Mouse (Mus musculus) liver, adult 2 months (tissue): ENCODE measurements around the gene Satb2. TPM values are rescaled to one million over a fixed set of nuclear protein-coding genes. Genes with fewer than 3 reads are reported as not detected.

Experiments used
- DNase-seq: peaks from one replicate; pipeline ENCODE4 v3.0.0-alpha.2; 2011; ENCODE audit warnings: low read depth, low spot score; ENCODE audit errors: extremely low read depth
- H3K27ac ChIP-seq: fragments of 200-500 bp; replicated peaks from 2 replicates; pipeline ENCODE4 v1.5.1; 2012; ENCODE audit warnings: low read depth, mild to moderate bottlenecking, control low read depth, inconsistent platforms, low read length; ENCODE audit not compliant: insufficient read depth
- H3K27me3 ChIP-seq: fragments of 200-500 bp; 2 replicates; pipeline ENCODE4 v1.6.1; 2012; ENCODE audit warnings: mild to moderate bottlenecking, moderate library complexity, low read length, inconsistent platforms; ENCODE audit not compliant: control insufficient read depth, insufficient read depth
- H3K36me3 ChIP-seq: fragments of 200-500 bp; 2 replicates; pipeline ENCODE4 v1.6.1; 2012; ENCODE audit warnings: low read length, inconsistent platforms; ENCODE audit not compliant: control insufficient read depth, insufficient read depth
- H3K4me1 ChIP-seq: fragments of 200-500 bp; 2 replicates; pipeline ENCODE4 v1.6.1; 2011; ENCODE audit warnings: low read length; ENCODE audit not compliant: control insufficient read depth, insufficient read depth
- H3K4me3 ChIP-seq: fragments of 200-500 bp; 2 replicates; pipeline ENCODE4 v1.5.1; 2011; ENCODE audit warnings: low read depth, mild to moderate bottlenecking, control low read depth, low read length, moderate library complexity; ENCODE audit not compliant: insufficient read depth
- H3K79me2 ChIP-seq: fragments of 200-500 bp; 2 replicates; pipeline ENCODE4 v1.6.1; 2012; ENCODE audit warnings: inconsistent platforms, mild to moderate bottlenecking, low read length, moderate library complexity; ENCODE audit not compliant: control insufficient read depth, insufficient read depth
- H3K9ac ChIP-seq: fragments of 200-500 bp; 2 replicates; pipeline ENCODE4 v1.6.1; 2012; ENCODE audit warnings: low read depth, mild to moderate bottlenecking, control low read depth, inconsistent platforms, low read length
- CTCF ChIP-seq: fragments of 200-500 bp; IDR thresholded peaks from 2 replicates; pipeline ENCODE4 v1.5.1; 2011; ENCODE audit warnings: low read depth, low read length, control low read depth
- POLR2A ChIP-seq: fragments of 200-500 bp; IDR thresholded peaks from 2 replicates; pipeline ENCODE4 v1.6.1; 2011; ENCODE audit warnings: low read length, control low read depth; ENCODE audit not compliant: insufficient read depth; ENCODE audit errors: extremely low read depth
- WGBS: fragments of 180-500 bp; shearing (Covaris S2); methylation state at CpG from one replicate; pipeline ENCODE4 v1.1.7; 2018; 5-methylcytosine and 5-hydroxymethylcytosine counted together
- polyA plus RNA-seq: library from polyadenylated mRNA; depleted of rRNA; stranded (reverse); fragments of >200 nt; gene quantifications from 2 replicates; pipeline ENCODE4 v1.2.3, GENCODE M21; 2012
- total RNA-seq: library from RNA; depleted of rRNA; stranded (reverse); fragments of >200 nt; gene quantifications from 2 replicates; pipeline ENCODE4 v1.2.3, GENCODE M21; 2014

Satb2 gene
- total and polyA plus RNA-seq, 2 experiments = 0.09 to 0.16 TPM

DNA sequence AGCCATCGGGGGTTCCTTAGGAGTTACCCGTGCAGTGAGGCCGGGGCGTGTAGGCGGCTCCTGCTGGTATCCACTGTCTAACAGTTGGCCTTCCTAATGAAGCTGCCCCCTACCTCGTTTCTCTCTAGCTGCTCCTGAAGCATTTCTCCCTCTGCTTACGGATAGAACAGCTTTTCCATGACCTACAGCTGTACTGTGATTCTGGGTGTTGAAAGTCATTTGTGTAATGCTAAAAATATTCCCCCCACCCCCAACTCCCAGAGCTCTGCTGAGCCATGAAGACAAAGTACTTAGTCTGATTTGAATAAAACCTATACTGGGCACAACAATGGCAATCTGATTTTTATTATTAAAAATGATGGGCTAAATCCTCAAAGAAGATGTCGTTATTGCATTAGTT, 121.2 kb downstream of the Satb2 start:
- DNase-seq = no peak
- Histone ChIP-seq H3K27me3 (no peaks in the 10 kb centered on the region), H3K36me3 (no peaks in the 10 kb centered on the region), H3K4me1 (no peaks in the 10 kb centered on the region), H3K27ac (no peak overlapping the region), H3K79me2 (no peaks in the 10 kb centered on the region), H3K9ac (no peak overlapping the region), H3K4me3 (no peak overlapping the region)
- 84% methylated on average over 8 of the region's 8 CpGs for WGBS
- TF ChIP-seq POLR2A = no peak
- no peak for TF ChIP-seq CTCF

DNA sequence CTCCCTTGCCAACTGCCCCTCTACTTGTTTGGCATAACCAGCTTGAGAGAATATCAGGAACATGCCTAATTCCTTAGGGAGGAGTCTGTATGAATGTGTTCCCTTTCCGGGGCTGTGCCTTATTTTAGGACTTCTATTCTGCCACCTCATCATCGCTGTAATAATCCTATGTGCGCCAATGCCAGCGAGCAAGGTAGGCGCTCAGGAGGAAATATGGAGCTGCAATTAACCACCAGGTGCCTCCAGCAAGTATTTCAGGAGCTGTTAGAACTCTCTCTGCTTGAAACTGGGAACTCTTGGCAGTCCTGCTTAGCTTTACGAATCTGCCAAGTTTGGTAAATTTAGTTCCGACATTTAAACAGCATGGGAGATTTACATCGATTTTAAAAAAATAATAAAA, 128.0 kb downstream of the Satb2 start:
- 94% methylated on average over 8 of the region's 8 CpGs for WGBS
- Histone ChIP-seq H3K27ac (no peak overlapping the region), H3K9ac (no peak overlapping the region), H3K4me3 (no peak overlapping the region), H3K4me1 (no peaks in the 10 kb centered on the region), H3K36me3 (no peaks in the 10 kb centered on the region; the same call in 1 of the 2 replicates), H3K27me3 (no peaks in the 10 kb centered on the region), H3K79me2 (no peaks in the 10 kb centered on the region)
- DNase-seq = no peak
- TF ChIP-seq POLR2A = no peak
- TF ChIP-seq CTCF = no peak

DNA sequence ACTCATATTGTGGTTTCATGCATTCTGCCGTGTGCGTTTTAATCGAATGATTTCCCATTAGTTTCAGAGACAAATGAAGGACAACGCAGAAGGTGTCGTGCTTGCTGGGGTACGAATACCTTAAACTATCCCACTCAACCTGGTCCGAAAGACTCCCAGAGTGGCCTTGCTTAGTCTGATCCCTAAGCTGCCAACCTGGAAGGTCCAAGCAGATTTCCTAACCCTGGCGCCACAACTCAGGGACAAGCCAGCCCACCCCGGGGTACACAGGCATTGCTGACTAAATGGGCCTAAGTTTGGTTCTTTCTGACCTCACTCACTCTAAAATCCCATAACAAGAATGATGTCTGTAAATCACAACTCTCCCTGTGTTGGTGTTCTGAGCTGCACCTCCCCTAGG, 132.1 kb downstream of the Satb2 start:
- TF ChIP-seq CTCF (no peak), POLR2A (no peak)
- H3K27ac ChIP-seq = no peak overlapping the region
- DNase-seq = no peak
- no peaks in the 10 kb centered on the region for H3K27me3 ChIP-seq
- no peaks in the 10 kb centered on the region; the same call in 1 of the 2 replicates for H3K36me3 ChIP-seq
- no peak overlapping the region for H3K4me3 ChIP-seq
- 92% methylated on average over 9 of the region's 9 CpGs for WGBS
- H3K9ac ChIP-seq = no peak overlapping the region
- no peaks in the 10 kb centered on the region for H3K79me2 ChIP-seq
- no peaks in the 10 kb centered on the region for H3K4me1 ChIP-seq

DNA sequence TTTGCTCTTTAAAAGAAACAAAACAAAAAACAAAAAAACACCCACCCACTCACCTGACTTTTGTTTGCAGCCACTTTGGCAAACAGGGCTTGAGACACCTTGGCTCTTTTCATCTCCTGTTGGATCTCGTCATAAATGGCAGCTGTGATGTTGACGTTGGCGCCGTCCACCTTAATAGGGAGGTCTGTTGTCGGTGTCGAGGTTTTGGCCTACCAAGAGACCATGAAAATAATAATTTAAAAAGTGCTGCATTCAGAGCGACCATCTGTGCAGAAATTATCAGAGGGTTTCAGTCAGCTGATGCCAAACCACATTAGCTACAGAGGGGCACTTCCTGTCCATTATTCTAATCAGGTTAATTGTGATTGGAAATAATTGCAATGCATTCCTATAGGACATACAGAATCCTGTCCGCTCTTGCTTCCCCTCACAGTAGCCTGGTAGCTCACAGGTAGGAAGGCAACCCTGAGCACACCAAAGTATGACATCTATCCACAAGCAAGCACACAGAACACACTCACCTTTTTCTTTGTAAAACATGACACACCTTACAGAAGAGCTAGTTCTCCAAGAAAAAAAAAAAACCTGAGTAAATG, 132.8 kb downstream of the Satb2 start:
- no peaks in the 10 kb centered on the region; the same call in 1 of the 2 replicates for H3K36me3 ChIP-seq

DNA sequence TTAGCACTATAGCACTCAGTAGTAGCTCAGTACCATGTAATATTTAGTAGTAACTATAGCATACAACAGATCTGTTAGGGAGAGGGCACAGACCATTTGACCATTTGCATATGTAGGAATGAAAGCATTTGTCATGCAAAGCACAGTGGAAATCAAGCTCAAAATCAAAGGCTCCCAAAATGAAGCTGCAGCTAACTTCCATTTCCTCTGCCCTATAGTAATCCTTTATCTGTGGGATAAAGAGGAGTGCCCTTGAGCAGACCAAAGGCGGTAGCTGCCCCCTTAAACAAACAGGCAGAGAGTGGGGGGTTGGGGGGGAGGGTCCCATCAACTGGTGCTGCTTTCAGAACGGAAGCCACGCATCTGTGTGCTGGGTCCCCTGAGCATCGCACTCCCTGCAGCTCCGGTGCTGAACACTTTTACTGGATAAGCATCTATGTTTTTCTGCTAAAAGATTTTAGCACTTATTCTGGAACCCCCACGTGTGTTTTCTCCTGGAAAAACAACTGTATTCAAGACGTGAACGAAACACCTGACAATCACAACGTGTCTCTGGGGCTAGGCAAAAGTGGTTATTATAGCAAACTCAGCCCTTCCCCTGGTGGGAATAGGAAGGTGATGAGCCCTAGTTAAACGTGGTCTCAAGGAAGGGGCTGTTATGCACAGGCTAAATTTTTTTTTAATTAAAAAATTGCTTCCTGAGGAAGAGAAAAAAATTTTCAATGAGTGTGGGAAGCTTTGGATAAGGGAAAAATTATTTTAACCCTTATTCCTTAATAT, 133.7 kb downstream of the Satb2 start:
- no peaks in the 10 kb centered on the region for H3K4me1 ChIP-seq
- H3K27me3 ChIP-seq = no peaks in the 10 kb centered on the region
- H3K4me3 ChIP-seq = no peak overlapping the region
- no peak for DNase-seq
- no peaks in the 10 kb centered on the region; the same call in 1 of the 2 replicates for H3K36me3 ChIP-seq
- no peak overlapping the region for H3K27ac ChIP-seq
- no peaks in the 10 kb centered on the region for H3K79me2 ChIP-seq
- no peak for TF ChIP-seq POLR2A
- TF ChIP-seq CTCF = no peak
- WGBS = 28% methylated on average over 10 of the region's 10 CpGs
- H3K9ac ChIP-seq = no peak overlapping the region

More for the DNA sequence above, 132.8 kb downstream of the Satb2 start:
- Histone ChIP-seq H3K9ac (no peak overlapping the region), H3K4me3 (no peak overlapping the region), H3K79me2 (no peaks in the 10 kb centered on the region), H3K27me3 (no peaks in the 10 kb centered on the region), H3K27ac (no peak overlapping the region), H3K4me1 (no peaks in the 10 kb centered on the region)
- no peak for TF ChIP-seq POLR2A
- no peak for TF ChIP-seq CTCF
- no peak for DNase-seq
- 87% methylated on average over 8 of the region's 8 CpGs for WGBS

DNA sequence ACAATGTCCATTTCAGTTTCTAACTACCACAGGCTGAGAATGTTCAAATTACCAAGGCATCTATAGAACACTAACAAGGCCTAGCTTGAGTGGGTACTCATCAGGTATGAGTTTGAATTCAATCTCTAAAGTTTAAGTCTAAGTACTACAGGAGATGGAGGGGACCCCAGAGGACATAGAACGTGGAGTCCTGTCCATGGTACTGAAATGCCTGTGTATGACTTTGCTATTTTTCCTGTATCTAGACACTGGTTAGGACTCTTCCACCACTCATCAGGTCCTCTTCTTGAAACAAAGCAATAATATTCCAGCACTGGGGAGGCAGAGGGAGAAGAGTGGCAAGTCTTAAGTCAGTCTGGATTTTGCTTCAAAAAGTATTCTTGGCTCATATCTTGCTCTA, 139.5 kb downstream of the Satb2 start:
- TF ChIP-seq POLR2A = no peak
- no peak for TF ChIP-seq CTCF
- H3K4me3 ChIP-seq = no peak overlapping the region
- no peaks in the 10 kb centered on the region for H3K79me2 ChIP-seq
- WGBS = 45% methylated on average over 1 of the region's 1 CpGs
- H3K36me3 ChIP-seq = no peaks in the 10 kb centered on the region
- no peaks in the 10 kb centered on the region for H3K27me3 ChIP-seq
- H3K9ac ChIP-seq = no peak overlapping the region
- no peak for DNase-seq
- H3K27ac ChIP-seq = no peak overlapping the region
- no peaks in the 10 kb centered on the region for H3K4me1 ChIP-seq
